Mouse (Mus musculus) intestine, embryonic 15.5 days (tissue): ENCODE data around the gene Erich3. TPM values are rescaled to one million over a fixed set of nuclear protein-coding genes. Genes with fewer than 3 reads are reported as not detected.

Source experiments
- ATAC-seq: fragments of 200-750 bp; cut with Nextera tagmentation; 2 replicates; pipeline ENCODE4 v1.8.0; 2017; ENCODE audit warnings: moderate TSS enrichment, moderate library complexity
- H3K27ac ChIP-seq: fragments of 300-500 bp; sonication (generic); 2 replicates; pipeline ENCODE4 v1.5.1; 2015; ENCODE audit warnings: mild to moderate bottlenecking, inconsistent platforms
- H3K27me3 ChIP-seq: fragments of 300-500 bp; sonication (generic); replicated peaks from 2 replicates; pipeline ENCODE4 v1.6.1; 2015; ENCODE audit warnings: inconsistent platforms
- H3K36me3 ChIP-seq: fragments of 300-500 bp; sonication (generic); 2 replicates; pipeline ENCODE4 v1.6.1; 2015; ENCODE audit warnings: inconsistent platforms
- H3K4me1 ChIP-seq: fragments of 300-500 bp; sonication (generic); replicated peaks from 2 replicates; pipeline ENCODE4 v1.6.1; 2015; ENCODE audit warnings: inconsistent platforms
- H3K4me2 ChIP-seq: fragments of 300-500 bp; sonication (generic); replicated peaks from 2 replicates; pipeline ENCODE4 v1.6.1; 2015; ENCODE audit warnings: mild to moderate bottlenecking, inconsistent platforms
- H3K4me3 ChIP-seq: fragments of 300-500 bp; sonication (generic); replicated peaks from 2 replicates; pipeline ENCODE4 v1.5.1; 2015; ENCODE audit warnings: inconsistent platforms
- H3K9ac ChIP-seq: fragments of 300-500 bp; sonication (generic); 2 replicates; pipeline ENCODE4 v1.6.1; 2015; ENCODE audit warnings: inconsistent platforms
- H3K9me3 ChIP-seq: fragments of 300-500 bp; sonication (generic); 2 replicates; pipeline ENCODE4 v1.6.1; 2016; ENCODE audit warnings: inconsistent platforms
- WGBS: fragments of 180-500 bp; shearing (Covaris S2); methylation state at CpG from one replicate; pipeline ENCODE4 v1.1.7; 2015; 5-methylcytosine and 5-hydroxymethylcytosine counted together
- polyA plus RNA-seq: library from polyadenylated mRNA; unstranded; fragments of >200 nt; fragmentation: Nextera tagmentation; extraction: Ambion mirVana; gene quantifications from 2 replicates; pipeline ENCODE4 v1.2.1, GENCODE M21; 2015

The Erich3 gene
- polyA plus RNA-seq, 1 experiment from 2014 or later: 0.20 TPM

DNA sequence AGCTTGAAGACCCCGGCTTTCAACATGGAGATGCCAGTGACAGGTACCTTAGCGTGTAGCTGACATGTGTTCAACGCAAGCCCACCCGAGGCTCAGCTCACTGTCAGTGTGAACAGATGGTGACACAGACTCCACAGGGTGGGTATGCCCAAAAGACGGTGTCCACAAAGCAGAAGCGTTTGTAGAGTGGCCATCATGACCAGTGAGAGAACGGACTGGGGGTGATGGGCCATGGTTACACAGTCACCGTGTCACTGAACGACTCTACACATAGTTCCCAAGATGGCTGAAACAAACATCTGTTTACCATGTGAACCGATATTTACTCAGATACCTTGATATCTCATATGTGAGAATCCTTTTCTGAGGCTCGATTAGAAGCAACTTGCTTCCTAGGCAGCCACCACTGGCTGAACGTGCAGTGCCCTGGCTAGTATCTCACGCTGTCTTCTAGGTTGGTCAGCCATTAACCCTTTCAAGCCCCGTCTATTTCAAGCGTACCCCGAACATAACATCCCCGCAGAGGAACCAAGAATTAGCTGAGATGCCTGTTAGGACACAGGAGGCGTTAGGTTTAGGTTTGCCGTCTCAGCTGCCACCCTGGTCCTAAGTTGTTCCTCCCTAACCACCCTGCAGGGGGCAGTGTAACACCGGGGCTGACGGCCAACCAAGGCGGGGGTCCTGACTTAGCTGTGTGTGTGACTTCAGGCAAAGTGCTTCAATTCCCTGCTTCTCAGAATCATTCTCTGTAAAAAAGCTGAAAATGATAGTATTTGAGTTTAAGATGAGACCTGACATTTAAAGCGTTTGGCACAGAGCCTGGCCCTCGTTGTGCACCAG is 10.9 kb upstream of the Erich3 start:
- 44% methylated on average over 24 of the region's 24 CpGs for WGBS
- peak; percentile 59; the same call in 1 of the 2 replicates for ATAC-seq

DNA sequence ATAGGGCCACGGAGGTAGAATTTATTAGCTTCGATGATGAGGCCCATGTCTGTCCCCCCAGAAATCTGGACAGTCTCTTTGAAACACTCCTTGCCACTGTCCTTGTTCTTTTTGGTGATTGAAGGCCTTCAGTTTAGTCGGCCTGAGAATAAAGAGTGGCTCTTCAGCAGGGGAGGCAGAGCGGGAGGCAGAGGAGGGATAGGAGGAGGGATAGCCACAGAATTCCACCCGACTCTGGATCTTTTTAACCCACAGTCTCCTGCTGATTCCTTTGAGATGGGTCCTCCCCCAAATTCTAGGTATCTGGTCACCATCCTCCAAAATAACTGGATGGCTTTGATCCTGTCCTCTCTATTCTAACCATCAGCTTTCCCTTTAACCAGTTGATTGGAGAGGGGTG is 10.2 kb upstream of the Erich3 start:
- Histone ChIP-seq H3K27me3 (no peaks in the 10 kb centered on the region), H3K9ac (no peak overlapping the region), H3K4me1 (no peaks in the 10 kb centered on the region), H3K36me3 (no peaks in the 10 kb centered on the region), H3K4me2 (no peak overlapping the region), H3K4me3 (no peak overlapping the region), H3K27ac (no peak overlapping the region), H3K9me3 (no peaks in the 10 kb centered on the region)
- 60% methylated on average over 5 of the region's 5 CpGs for WGBS
- ATAC-seq: no peak

More for the DNA sequence above, 10.9 kb upstream of the Erich3 start:
- no peak overlapping the region for H3K4me2 ChIP-seq
- H3K27ac ChIP-seq: no peak overlapping the region
- no peaks in the 10 kb centered on the region for H3K36me3 ChIP-seq
- H3K9ac ChIP-seq: no peak overlapping the region
- H3K4me1 ChIP-seq: no peaks in the 10 kb centered on the region
- no peaks in the 10 kb centered on the region for H3K27me3 ChIP-seq
- H3K4me3 ChIP-seq: no peak overlapping the region
- H3K9me3 ChIP-seq: no peaks in the 10 kb centered on the region

DNA sequence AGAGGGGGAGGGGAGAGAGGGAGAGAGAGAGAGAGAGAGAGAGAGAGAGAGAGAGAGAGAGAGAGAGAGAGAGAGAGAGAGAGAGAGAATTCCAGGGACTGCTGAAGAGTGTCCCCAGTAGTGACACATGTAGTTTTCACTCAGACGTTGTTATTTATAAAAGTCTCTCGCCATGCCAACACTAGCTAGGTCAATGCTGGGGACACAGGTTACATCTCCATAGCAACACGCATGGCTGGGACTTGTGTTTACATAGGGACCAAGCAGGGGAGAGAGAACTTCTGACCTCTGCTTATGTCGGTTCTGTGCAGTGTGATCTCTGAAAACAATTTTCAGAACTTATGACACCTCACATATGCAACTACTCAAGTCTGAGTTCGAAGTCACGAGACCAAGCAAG is 9.4 kb upstream of the Erich3 start:
- no peak overlapping the region for H3K9ac ChIP-seq
- H3K36me3 ChIP-seq: no peaks in the 10 kb centered on the region
- ATAC-seq: no peak
- H3K27ac ChIP-seq: no peak overlapping the region
- H3K4me3 ChIP-seq: no peak overlapping the region
- H3K4me2 ChIP-seq: no peak overlapping the region
- no peaks in the 10 kb centered on the region for H3K27me3 ChIP-seq
- WGBS: 33% methylated on average over 6 of the region's 6 CpGs
- no peaks in the 10 kb centered on the region for H3K4me1 ChIP-seq
- no peaks in the 10 kb centered on the region for H3K9me3 ChIP-seq

DNA sequence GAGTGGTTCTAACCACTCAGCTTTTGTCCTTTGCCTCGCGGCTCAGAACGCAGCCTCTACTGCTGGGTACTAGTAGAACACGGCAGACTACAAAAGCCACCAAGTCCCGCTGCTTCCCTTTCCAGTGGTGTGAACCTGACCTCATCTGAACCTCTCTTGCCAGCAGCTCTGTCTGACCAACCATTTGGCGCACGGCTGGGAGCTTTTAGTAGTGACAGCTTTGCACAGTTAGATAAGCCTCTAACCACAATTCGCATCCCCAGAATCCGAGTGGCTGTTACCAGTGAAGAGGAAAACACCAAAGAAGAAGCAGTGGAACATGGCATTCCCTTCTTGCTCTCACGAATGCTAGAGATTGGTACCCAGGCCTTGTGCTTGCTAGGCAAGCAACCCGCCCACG is 8.8 kb upstream of the Erich3 start:
- WGBS: 76% methylated on average over 12 of the region's 12 CpGs
- no peak for ATAC-seq
- no peaks in the 10 kb centered on the region for H3K27me3 ChIP-seq
- H3K9ac ChIP-seq: no peak overlapping the region
- no peaks in the 10 kb centered on the region for H3K36me3 ChIP-seq
- no peak overlapping the region for H3K27ac ChIP-seq
- H3K9me3 ChIP-seq: no peaks in the 10 kb centered on the region
- no peaks in the 10 kb centered on the region for H3K4me1 ChIP-seq
- no peak overlapping the region for H3K4me3 ChIP-seq
- no peak overlapping the region for H3K4me2 ChIP-seq

DNA sequence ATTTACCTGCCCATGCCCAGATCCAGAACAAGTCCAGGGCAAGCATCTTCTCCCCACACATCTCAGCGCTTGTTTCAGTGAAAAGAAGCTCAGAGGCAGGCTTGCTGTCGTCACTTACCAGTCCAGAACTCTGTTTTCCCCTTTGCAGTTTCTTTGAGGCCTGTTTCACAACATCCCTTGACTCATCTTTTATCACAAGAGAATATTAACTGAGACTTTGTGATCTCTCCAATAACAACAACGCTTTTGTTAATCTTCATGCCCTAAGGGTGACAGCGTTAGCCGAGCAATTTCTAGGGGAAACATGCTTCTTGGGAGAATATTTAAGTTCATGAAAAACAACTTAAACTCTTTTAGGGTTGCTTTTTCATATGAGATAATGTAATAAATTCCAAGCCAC is 7.9 kb upstream of the Erich3 start:
- Histone ChIP-seq H3K27ac (no peak overlapping the region), H3K27me3 (no peaks in the 10 kb centered on the region), H3K4me3 (no peak overlapping the region), H3K4me2 (no peak overlapping the region), H3K36me3 (no peaks in the 10 kb centered on the region), H3K4me1 (no peaks in the 10 kb centered on the region), H3K9me3 (no peaks in the 10 kb centered on the region), H3K9ac (no peak overlapping the region)
- ATAC-seq: no peak
- 86% methylated on average over 5 of the region's 5 CpGs for WGBS

DNA sequence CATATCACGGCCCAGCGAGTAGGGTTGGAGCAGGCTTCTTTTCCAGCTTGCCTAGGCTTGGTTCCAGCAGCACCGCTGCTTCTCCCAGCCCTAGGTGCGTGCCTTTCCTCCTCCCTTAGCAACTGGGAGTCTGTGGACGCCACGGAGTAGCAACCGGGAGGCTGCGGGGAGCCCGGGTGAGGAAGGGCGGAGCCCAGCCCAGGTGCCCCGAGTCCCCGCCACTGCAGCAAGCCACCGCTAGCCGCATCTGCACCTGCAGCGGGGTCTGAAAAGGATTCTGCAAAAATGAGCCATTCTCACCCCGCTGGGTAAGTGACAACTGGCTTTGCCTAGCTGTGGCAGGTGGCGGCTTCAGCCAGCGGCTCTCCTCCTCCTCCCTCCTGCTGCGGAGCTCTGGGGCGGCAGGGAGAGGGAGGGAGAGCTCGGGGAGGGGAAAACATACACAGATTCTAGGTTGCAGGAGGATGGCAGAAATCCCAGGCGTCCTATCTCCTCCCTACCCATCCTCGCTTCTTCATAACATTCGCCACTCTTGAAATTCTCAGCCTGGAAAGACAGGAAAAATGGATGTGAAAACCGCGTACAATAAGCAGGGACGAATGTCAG is 420 bp downstream of the Erich3 start:
- Histone ChIP-seq H3K27ac (no peak overlapping the region), H3K9ac (no peak overlapping the region), H3K4me2 (peak overlapping the region; percentile 66), H3K27me3 (peaks cover 12% of the 10 kb centered on the region; the same call in 1 of the 2 replicates), H3K36me3 (no peaks in the 10 kb centered on the region), H3K9me3 (no peaks in the 10 kb centered on the region), H3K4me3 (peak overlapping the region; percentile 30), H3K4me1 (0 out of 2 replicates have a peak, but pooled peaks cover 5% of the 10 kb centered on the region)
- 2% methylated on average over 25 of the region's 27 CpGs for WGBS
- ATAC-seq: peak; percentile 81

DNA sequence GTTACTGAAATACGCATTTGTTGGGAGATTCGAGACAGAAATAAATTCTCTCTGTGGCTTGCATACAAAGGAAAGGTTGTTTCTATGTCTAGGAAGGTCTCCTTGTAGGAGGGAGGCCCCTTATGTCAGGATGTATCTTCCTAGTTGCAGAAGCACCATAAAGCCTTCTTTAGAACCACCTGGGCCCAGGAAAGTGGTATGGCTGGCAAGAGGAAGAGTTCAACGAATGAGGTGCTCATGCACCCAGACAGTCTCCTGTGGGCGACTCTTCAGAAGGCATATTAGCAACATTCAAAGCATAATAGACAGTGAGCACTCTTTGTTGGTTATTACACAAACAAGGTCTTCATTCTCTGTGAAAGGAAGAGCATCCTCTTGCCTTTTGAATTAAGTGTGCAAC is 977 bp downstream of the Erich3 start:
- 0 out of 2 replicates have a peak, but pooled peaks cover 5% of the 10 kb centered on the region for H3K4me1 ChIP-seq
- H3K27ac ChIP-seq: no peak overlapping the region
- H3K9me3 ChIP-seq: no peaks in the 10 kb centered on the region
- H3K4me3 ChIP-seq: no peak overlapping the region
- H3K27me3 ChIP-seq: peaks cover 12% of the 10 kb centered on the region; the same call in 1 of the 2 replicates
- no peak overlapping the region for H3K9ac ChIP-seq
- no peak overlapping the region for H3K4me2 ChIP-seq
- no peak for ATAC-seq
- WGBS: 32% methylated on average over 4 of the region's 4 CpGs
- no peaks in the 10 kb centered on the region for H3K36me3 ChIP-seq

DNA sequence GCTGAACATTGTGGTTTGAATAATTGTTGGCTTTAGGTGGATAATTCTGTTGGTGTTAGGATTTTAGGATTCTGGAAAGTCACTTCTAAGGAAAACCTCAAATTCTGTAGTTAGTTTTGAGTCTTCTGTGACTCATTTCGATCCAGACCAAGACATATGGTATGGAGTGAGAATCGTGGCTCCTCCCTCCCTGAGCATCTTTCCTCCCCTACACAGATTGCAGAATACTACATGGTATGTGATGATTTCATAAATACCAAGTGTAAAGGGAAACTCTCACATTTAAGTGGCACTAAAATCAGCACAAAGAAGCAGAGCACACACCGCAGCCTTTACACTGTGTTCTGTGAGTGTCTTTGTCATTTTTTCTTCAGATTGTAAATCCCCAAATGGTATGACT is 4.8 kb downstream of the Erich3 start:
- WGBS: 82% methylated on average over 3 of the region's 3 CpGs
- Histone ChIP-seq H3K4me3 (no peak overlapping the region), H3K4me2 (no peak overlapping the region), H3K27ac (no peak overlapping the region), H3K9ac (no peak overlapping the region), H3K36me3 (no peaks in the 10 kb centered on the region), H3K4me1 (0 out of 2 replicates have a peak, but pooled peaks cover 7% of the 10 kb centered on the region), H3K27me3 (0 out of 2 replicates have a peak, but pooled peaks cover 7% of the 10 kb centered on the region), H3K9me3 (no peaks in the 10 kb centered on the region)
- no peak for ATAC-seq

DNA sequence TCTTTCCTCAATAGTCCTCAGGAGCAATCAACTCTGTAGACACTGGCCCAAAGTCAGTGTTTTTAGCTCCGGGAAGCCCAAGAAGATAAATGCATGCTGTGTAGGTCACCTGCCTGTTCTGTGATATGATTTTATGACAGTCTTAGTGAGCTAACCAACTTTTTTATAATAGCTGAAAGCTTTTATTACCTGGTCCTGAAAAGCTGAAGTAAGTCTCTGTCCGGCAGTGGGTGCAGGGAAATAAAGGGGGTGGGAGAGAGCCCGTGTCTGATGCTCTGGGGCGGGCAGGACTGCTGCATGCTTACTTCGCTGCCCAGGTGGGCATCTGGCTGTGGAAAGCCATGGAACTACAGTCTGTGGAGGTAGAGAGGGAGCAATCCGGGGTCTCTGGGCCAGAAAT is 6.9 kb downstream of the Erich3 start:
- peak; percentile 63 for ATAC-seq
- H3K4me3 ChIP-seq: no peak overlapping the region
- H3K27ac ChIP-seq: no peak overlapping the region
- H3K9me3 ChIP-seq: no peaks in the 10 kb centered on the region
- H3K36me3 ChIP-seq: no peaks in the 10 kb centered on the region
- 71% methylated on average over 6 of the region's 6 CpGs for WGBS
- no peak overlapping the region for H3K9ac ChIP-seq
- H3K4me1 ChIP-seq: 0 out of 2 replicates have a peak, but pooled peaks cover 2% of the 10 kb centered on the region
- no peak overlapping the region; the same call in 1 of the 2 replicates for H3K4me2 ChIP-seq
- no peaks in the 10 kb centered on the region for H3K27me3 ChIP-seq

DNA sequence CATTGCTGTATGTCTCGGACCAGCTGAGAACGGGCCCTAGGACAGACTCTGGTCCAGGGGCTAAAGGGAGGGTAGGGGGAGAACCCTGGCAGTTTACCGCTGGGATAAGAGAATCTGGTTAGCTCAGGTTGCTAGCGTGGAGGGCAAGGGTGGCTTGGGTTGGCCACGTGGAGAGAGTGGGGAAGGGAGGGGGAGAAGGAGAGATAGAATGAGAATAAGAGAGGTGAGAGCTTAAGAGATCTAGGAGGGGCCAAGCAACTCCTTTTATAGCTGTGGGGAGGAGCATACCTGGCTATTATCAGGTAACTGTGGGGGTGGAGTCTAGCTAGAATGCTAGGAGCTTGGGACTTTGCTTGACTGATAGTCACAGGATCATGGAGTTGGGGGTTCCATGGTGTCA is 7.4 kb downstream of the Erich3 start:
- no peaks in the 10 kb centered on the region for H3K9me3 ChIP-seq
- H3K9ac ChIP-seq: no peak overlapping the region
- no peak overlapping the region for H3K4me3 ChIP-seq
- no peak overlapping the region for H3K27ac ChIP-seq
- H3K27me3 ChIP-seq: no peaks in the 10 kb centered on the region
- no peak overlapping the region; the same call in 1 of the 2 replicates for H3K4me2 ChIP-seq
- H3K4me1 ChIP-seq: 0 out of 2 replicates have a peak, but pooled peaks cover 2% of the 10 kb centered on the region
- peak; percentile 84 for ATAC-seq
- no peaks in the 10 kb centered on the region for H3K36me3 ChIP-seq
- WGBS: 68% methylated on average over 5 of the region's 5 CpGs

DNA sequence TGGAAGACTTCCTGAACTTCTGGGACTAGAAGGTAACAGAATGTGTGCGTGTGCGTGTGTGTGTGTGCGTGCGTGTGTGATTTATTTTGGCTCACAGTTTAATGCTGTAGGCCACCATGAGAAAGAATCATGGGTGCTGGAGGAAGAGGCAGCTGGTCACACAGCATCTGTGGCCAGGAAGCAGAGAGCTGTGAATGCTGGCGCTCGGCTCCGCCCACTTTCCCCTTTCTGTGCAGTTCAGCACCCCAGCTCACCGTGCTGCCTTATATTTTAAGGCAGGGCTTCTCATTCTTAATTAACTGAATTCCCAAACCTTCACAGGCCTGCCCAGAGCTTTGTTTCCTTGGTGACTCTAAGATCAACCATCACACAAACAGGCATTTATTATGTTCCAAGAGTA is 9.7 kb downstream of the Erich3 start:
- H3K4me3 ChIP-seq: no peak overlapping the region
- no peak overlapping the region for H3K27ac ChIP-seq
- 66% methylated on average over 8 of the region's 8 CpGs for WGBS
- H3K9ac ChIP-seq: no peak overlapping the region
- no peak for ATAC-seq
- H3K9me3 ChIP-seq: no peaks in the 10 kb centered on the region
- H3K27me3 ChIP-seq: no peaks in the 10 kb centered on the region
- no peak overlapping the region for H3K4me2 ChIP-seq
- H3K4me1 ChIP-seq: 0 out of 2 replicates have a peak, but pooled peaks cover 2% of the 10 kb centered on the region
- no peaks in the 10 kb centered on the region for H3K36me3 ChIP-seq

DNA sequence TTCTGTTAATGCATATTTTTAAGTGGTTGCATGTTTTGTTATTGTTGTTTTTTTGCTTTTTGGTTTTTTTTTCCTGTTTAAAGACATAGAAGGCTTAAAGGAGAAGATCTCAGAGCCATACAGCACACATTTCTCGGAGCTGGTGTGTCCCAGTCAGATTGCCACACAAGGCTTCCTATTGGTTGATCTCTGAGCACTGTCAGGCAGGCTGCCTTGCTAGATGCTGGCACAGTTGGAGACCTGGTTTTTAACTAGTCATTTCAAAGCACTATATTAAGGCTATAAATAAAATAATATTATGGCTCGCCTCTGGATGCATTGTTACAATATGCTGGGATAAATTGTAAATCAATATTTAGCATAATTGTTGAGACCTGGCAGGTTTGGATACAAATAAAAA is 18.9 kb downstream of the Erich3 start:
- Histone ChIP-seq H3K9me3 (no peaks in the 10 kb centered on the region), H3K4me3 (no peak overlapping the region), H3K4me1 (no peaks in the 10 kb centered on the region), H3K9ac (no peak overlapping the region), H3K27ac (no peak overlapping the region), H3K27me3 (no peaks in the 10 kb centered on the region), H3K4me2 (no peak overlapping the region), H3K36me3 (no peaks in the 10 kb centered on the region)
- 75% methylated on average over 2 of the region's 2 CpGs for WGBS
- no peak for ATAC-seq
